Mouse (Mus musculus): ENCODE results near the gene Sla2. TPM values are rescaled to one million over a fixed set of nuclear protein-coding genes. Genes with fewer than 3 reads are reported as not detected.
"Not testable (repeated sequence)": the region's sequence is repeated elsewhere in the genome, so short reads cannot be mapped to it uniquely, and the experiment has no call there.

The Sla2 gene
- total RNA-seq, 2 experiments from 2014 or later = 0.12 TPM; not detected in 1

- DNase-seq = no peak
- intact Hi-C loops (cut with DNase I) = no loop called here
These were observed 44.3 kb downstream of the Sla2 start for GRCm38 (mm10) chr2:156842711-156843110.

GRCm38 (mm10) chr2:156841841-156842706, 44.9 kb downstream of the Sla2 start:
- DNase-seq = peak; percentile 80
- intact Hi-C loops (cut with DNase I) = no loop called here

- DNase-seq = peak; percentile 60
- intact Hi-C loops (cut with DNase I) = no loop called here
These were observed 45.8 kb downstream of the Sla2 start for GRCm38 (mm10) chr2:156841028-156841840.

GRCm38 (mm10) chr2:156840301-156841027, 46.5 kb downstream of the Sla2 start:
- peak; percentile 69 for DNase-seq
- intact Hi-C loops (cut with DNase I) = no loop called here

GRCm38 (mm10) chr2:156839319-156840191, 47.4 kb downstream of the Sla2 start, which contains the start of gene Tgif2:
Gene Tgif2, plus strand, starts transcription at chr2:156840007.
- intact Hi-C loops (cut with DNase I) = no loop called here
- DNase-seq = peak; percentile 88

- intact Hi-C loops (cut with DNase I) = no loop called here
- no peak for DNase-seq
These were observed 48.2 kb downstream of the Sla2 start for GRCm38 (mm10) chr2:156838839-156839238.

- peak; percentile 13 for DNase-seq
- intact Hi-C loops (cut with DNase I) = no loop called here
These were observed 52.7 kb downstream of the Sla2 start for GRCm38 (mm10) chr2:156834336-156834735.

GRCm38 (mm10) chr2:156825128-156825527, 61.9 kb downstream of the Sla2 start:
- intact Hi-C loops (cut with DNase I); DNase-seq: not testable (repeated sequence)

Other genes with a start within 250 kb of the Sla2 start
- 10 to 100 TPM; 13.4 to 18.6 TPM for gene Myl9, start 111.8 kb downstream of the Sla2 start, total RNA-seq (2021)
- 1 to 10 TPM; 5.7 to 6.0 TPM for gene Tgif2, start 47.2 kb downstream of the Sla2 start, total RNA-seq (2021)
- gene 4930518I15Rik, start 29.2 kb downstream of the Sla2 start, total RNA-seq (2021) = 1 to 10 TPM; 3.9 to 4.9 TPM
- 100 to 1,000 TPM; 104 to 105 TPM for gene Rab5if, start 24.1 kb downstream of the Sla2 start, total RNA-seq (2021)
- gene Ndrg3, start 104.9 kb upstream of the Sla2 start, total RNA-seq (2021) = 100 to 1,000 TPM; 267 to 276 TPM
- 1 to 10 TPM; 7.4 to 8.4 TPM for gene Dsn1, start 120.0 kb upstream of the Sla2 start, total RNA-seq (2021)
- 100 to 1,000 TPM; 104 to 108 TPM for gene Soga1, start 192.1 kb upstream of the Sla2 start, total RNA-seq (2021)
- gene Tldc2, start 199.9 kb upstream of the Sla2 start, total RNA-seq (2021) = not detected
- gene Samhd1, start 248.1 kb upstream of the Sla2 start, total RNA-seq (2021) = 10 to 100 TPM; 18.0 to 18.7 TPM